Mouse (Mus musculus) small intestine, adult 2 months (tissue): ENCODE measurements around the gene Aldh3a2.

ENCODE experiments used
- CTCF ChIP-seq: fragments of 200-500 bp; IDR thresholded peaks from 2 replicates; pipeline ENCODE4 v1.5.1; 2012; ENCODE audit warnings: low read depth, mild to moderate bottlenecking, control low read depth, inconsistent platforms, low read length, moderate library complexity, mixed read lengths; ENCODE audit not compliant: insufficient replicate concordance, insufficient read length; ENCODE audit errors: extremely low read depth
- POLR2A ChIP-seq: fragments of 200-500 bp; IDR thresholded peaks from 2 replicates; pipeline ENCODE4 v1.6.1; 2012; ENCODE audit warnings: low read depth, mild to moderate bottlenecking, control low read depth, inconsistent platforms, low read length, moderate library complexity

GRCm38 (mm10) chr11:61228406-61228805 is 38.9 kb downstream of the Aldh3a2 start:
- TF ChIP-seq POLR2A (no peak), CTCF (no peak)
